Comparison of ENCODE assay signal across 8 mouse cellular contexts in genomic region chr4:83283973-83284767, GRCm38 (mm10). TPM values are rescaled to one million over a fixed set of nuclear protein-coding genes. Genes with fewer than 3 reads are reported as not detected.
DNase-seq lines count a peak whose midpoint lies in the region; ATAC-seq lines count a peak whose summit lies in the region.

No protein-coding gene starts in this region.

- H3K9ac ChIP-seq in hindbrain, embryonic 12.5 days, result peak overlapping the region; percentile 58
- no peak overlapping the region for H3K9ac ChIP-seq in liver, embryonic 16.5 days (ENCODE audit: low read depth, low read length)

- peak; percentile 38 for DNase-seq in adrenal gland, postnatal 14 days
- no peak for DNase-seq in adrenal gland, adult 8-10 months
- peak; percentile 32 for DNase-seq in thymus, postnatal 4 days
- no peak for DNase-seq in thymus, postnatal 10 days (ENCODE audit: low spot score in 2 of 2)
- peak; percentile 40 for DNase-seq in right cerebral cortex, postnatal 14 days
- DNase-seq in thymus, postnatal 0 days (ENCODE audit: low spot score), result no peak

- no peaks in the 10 kb centered on the region for H3K36me3 ChIP-seq in hindbrain, embryonic 12.5 days
- H3K36me3 ChIP-seq in liver, embryonic 16.5 days (ENCODE audit: control insufficient read depth, insufficient read depth), result no peaks in the 10 kb centered on the region

- peak overlapping the region; percentile 64 for H3K27ac ChIP-seq in hindbrain, embryonic 12.5 days
- H3K27ac ChIP-seq in liver, embryonic 16.5 days (ENCODE audit: low read length), result no peak overlapping the region

- 22% methylated on average over 19 of the region's 19 CpGs for WGBS in hindbrain, embryonic 12.5 days
- 18% methylated on average over 19 of the region's 19 CpGs for WGBS in liver, embryonic 16.5 days (ENCODE audit: insufficient replicate concordance)

- H3K4me1 ChIP-seq in hindbrain, embryonic 12.5 days, result peaks cover 17% of the 10 kb centered on the region; the same call in 1 of the 2 replicates
- no peaks in the 10 kb centered on the region; the same call in 1 of the 2 replicates for H3K4me1 ChIP-seq in liver, embryonic 16.5 days (ENCODE audit: control insufficient read depth, low read depth, low read length)

- ATAC-seq in hindbrain, embryonic 12.5 days (ENCODE audit: low FRiP score), result peak; percentile 90
- no peak for ATAC-seq in liver, embryonic 16.5 days (ENCODE audit: low read depth)

- no peaks in the 10 kb centered on the region for H3K9me3 ChIP-seq in hindbrain, embryonic 12.5 days (replicated peaks)
- no peaks in the 10 kb centered on the region for H3K9me3 ChIP-seq in liver, embryonic 16.5 days (replicated peaks; ENCODE audit: control insufficient read depth, low read length)

- H3K27me3 ChIP-seq in hindbrain, embryonic 12.5 days, result no peaks in the 10 kb centered on the region
- H3K27me3 ChIP-seq in liver, embryonic 16.5 days (ENCODE audit: control insufficient read depth, insufficient read depth, low read depth, low read length), result peaks cover 13% of the 10 kb centered on the region

- peak overlapping the region; percentile 43 for H3K4me3 ChIP-seq in hindbrain, embryonic 12.5 days
- peak overlapping the region; percentile 29; the same call in 1 of the 2 replicates for H3K4me3 ChIP-seq in liver, embryonic 16.5 days (ENCODE audit: low read depth, low read length)

- H3K4me2 ChIP-seq in hindbrain, embryonic 12.5 days (replicated peaks), result peak overlapping the region; percentile 80
- peak overlapping the region; percentile 48 for H3K4me2 ChIP-seq in liver, embryonic 16.5 days (ENCODE audit: low read depth, low read length)

RNA-seq across cellular contexts. Expression of gene Ttc39b, which starts 39.9 kb away (rescaled TPM):
- 18.7 and 19.1 TPM in 2 replicates for total RNA-seq in adrenal gland, postnatal 14 days (2021)
- total RNA-seq in adrenal gland, adult 8-10 months (2022), result 10 to 100 TPM; 21.4 to 29.7 (median 26.3) TPM
- 2.9 and 3.7 TPM in 2 replicates for polyA plus RNA-seq in hindbrain, embryonic 12.5 days (2016; fragmentation: Nextera tagmentation; extraction: Ambion mirVana)
- 1.5 and 1.8 TPM in 2 replicates for polyA plus RNA-seq in liver, embryonic 16.5 days (2015; fragmentation: Nextera tagmentation; extraction: Ambion mirVana)
- polyA plus RNA-seq in thymus, postnatal 0 days (2015; fragmentation: Nextera tagmentation; extraction: Ambion mirVana), result 2.4 and 2.6 TPM in 2 replicates

Comparison
In these comparisons a context has a peak if more than half of its experiments do, and no peak if none do; other contexts are left out.
1. DNase-seq: peak in adrenal gland, postnatal 14 days (single experiment), thymus, postnatal 4 days (single experiment) and right cerebral cortex, postnatal 14 days (single experiment); none in adrenal gland, adult 8-10 months (single experiment), thymus, postnatal 10 days (0 of 2) and thymus, postnatal 0 days (single experiment).